Mouse (Mus musculus): ENCODE data around the gene Gm498.

DNA sequence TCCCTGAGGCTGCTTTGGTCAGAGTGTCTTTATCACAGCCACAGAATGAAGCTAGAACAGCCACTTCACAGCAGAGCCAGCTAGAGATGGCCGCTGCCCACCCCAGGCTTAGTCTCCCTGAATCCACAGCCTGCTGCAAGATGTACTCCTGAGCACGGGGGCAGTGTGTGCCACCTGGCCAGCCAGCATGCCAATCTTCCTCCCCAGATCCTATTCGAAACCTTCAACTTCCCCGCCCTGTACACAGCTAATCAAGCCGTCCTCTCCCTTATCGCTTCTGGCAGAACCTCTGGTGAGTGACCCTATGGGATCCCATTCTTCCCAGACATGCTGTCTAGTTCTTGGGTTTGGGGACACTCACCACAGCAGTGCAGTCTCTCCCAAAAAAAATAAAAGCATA lies 17.1 kb downstream of the Gm498 start:
- TF ChIP-seq CTCF (IDR thresholded peaks at IDR 0.05; ENCODE audit: low read depth) (no peak), EP300 (optimal IDR thresholded peaks at IDR 0.05) (no peak)

Data from stomach, postnatal 0 days (tissue).